9 mouse cellular contexts compared by ENCODE assay signal in genomic region chr11:11114234-11115030, GRCm38 (mm10). TPM values are rescaled to one million over a fixed set of nuclear protein-coding genes. Genes with fewer than 3 reads are reported as not detected.
DNase-seq lines count a peak whose midpoint lies in the region; ATAC-seq lines count a peak whose summit lies in the region.
"Had no signal": no experiment of that assay in that cellular context is flagged by ENCODE, and none has a peak within 500 bp of the region (broad histone marks: within the 10 kb centered on the region; RNA-seq: fewer than 3 reads in every experiment).

No protein-coding gene starts in this region.

- no peaks in the 10 kb centered on the region for H3K36me3 ChIP-seq in kidney, embryonic 14.5 days (ENCODE audit: control insufficient read depth, insufficient read depth, low read length)
- H3K36me3 ChIP-seq in midbrain, embryonic 11.5 days (ENCODE audit: control insufficient read depth, insufficient read depth, low read length) = no peaks in the 10 kb centered on the region

- no peak for DNase-seq in kidney, adult 8-10 months
- peak; percentile 54 for DNase-seq in ZHBTc4 (ENCODE audit: low read depth, low spot score)
- peak; percentile 90 for DNase-seq in midbrain, embryonic 11.5 days (ENCODE audit: low spot score, missing footprints)
- DNase-seq in natural killer cell, adult 2 months (ENCODE audit: low spot score in 2 of 2) = no peak
- no peak for DNase-seq in urinary bladder, postnatal 36 days (ENCODE audit: low spot score in 2 of 2)

- H3K27me3 ChIP-seq in kidney, embryonic 14.5 days (ENCODE audit: control insufficient read depth, insufficient read depth, low read length) = peaks cover 58% of the 10 kb centered on the region
- H3K27me3 ChIP-seq in midbrain, embryonic 11.5 days (ENCODE audit: control insufficient read depth, insufficient read depth, low read length) = peaks cover 51% of the 10 kb centered on the region

- WGBS in kidney, embryonic 14.5 days = 2% methylated on average over 34 of the region's 34 CpGs
- 1% methylated on average over 34 of the region's 34 CpGs for WGBS in midbrain, embryonic 11.5 days

- peak overlapping the region; percentile 47 for H3K4me3 ChIP-seq in kidney, embryonic 14.5 days (ENCODE audit: low read length)
- peak overlapping the region; percentile 51 for H3K4me3 ChIP-seq in midbrain, embryonic 11.5 days (ENCODE audit: low read depth, low read length)

- H3K9me3 ChIP-seq in kidney, embryonic 14.5 days (ENCODE audit: control insufficient read depth, low read length) = peaks cover 2% of the 10 kb centered on the region; the same call in 1 of the 2 replicates
- H3K9me3 ChIP-seq in midbrain, embryonic 11.5 days (ENCODE audit: control insufficient read depth, low read length) = no peaks in the 10 kb centered on the region

- H3K4me2 ChIP-seq in kidney, embryonic 14.5 days (replicated peaks; ENCODE audit: low read depth, low read length) = peak overlapping the region; percentile 87
- peak overlapping the region; percentile 93 for H3K4me2 ChIP-seq in midbrain, embryonic 11.5 days

- peak; percentile 37 for ATAC-seq in kidney, embryonic 14.5 days (ENCODE audit: low FRiP score, low TSS enrichment)
- ATAC-seq in granulocyte monocyte progenitor cell, adult 5-6 weeks (replicated peaks; ENCODE audit: poor library complexity, severe bottlenecking) = peak; percentile 33
- peak; percentile 48 for ATAC-seq in midbrain, embryonic 11.5 days (ENCODE audit: low FRiP score)
- no peak for ATAC-seq in megakaryocyte, adult 5-6 weeks (ENCODE audit: poor library complexity, severe bottlenecking)

- peaks cover 7% of the 10 kb centered on the region; the same call in 1 of the 2 replicates for H3K4me1 ChIP-seq in kidney, embryonic 14.5 days (ENCODE audit: control insufficient read depth, insufficient read depth, low read length)
- peaks cover 11% of the 10 kb centered on the region for H3K4me1 ChIP-seq in midbrain, embryonic 11.5 days (ENCODE audit: control insufficient read depth, insufficient read depth, low read length)

- H3K9ac ChIP-seq in kidney, embryonic 14.5 days (ENCODE audit: low read depth, low read length) = no peak overlapping the region
- no peak overlapping the region for H3K9ac ChIP-seq in midbrain, embryonic 11.5 days (ENCODE audit: low read length)

- H3K27ac ChIP-seq in kidney, embryonic 14.5 days (ENCODE audit: low read depth, low read length) = no peak overlapping the region
- no peak overlapping the region for H3K27ac ChIP-seq in midbrain, embryonic 11.5 days (ENCODE audit: low read depth, low read length)

RNA-seq across cellular contexts. Expression of gene Vwc2, which starts 0.4 kb away (rescaled TPM):
- 0.62 and 1.3 TPM in 2 replicates for polyA plus RNA-seq in kidney, embryonic 14.5 days (2014; fragmentation: Nextera tagmentation; extraction: Ambion mirVana)
- not detected in 2 replicates for total RNA-seq in granulocyte monocyte progenitor cell, adult 5-6 weeks (2014; fragmentation: Nextera tagmentation)
- 0.04 TPM in 1 of 2 replicates, not detected in the other for total RNA-seq in granulocyte monocyte progenitor cell, adult 5-6 weeks (2017)
- 0.92 and 1.3 TPM in 2 replicates for polyA plus RNA-seq in midbrain, embryonic 11.5 days (2014; fragmentation: Nextera tagmentation; extraction: Ambion mirVana)
- total RNA-seq in megakaryocyte, adult 5-6 weeks (2015) = not detected in 2 replicates
- not detected in 2 replicates for total RNA-seq in megakaryocyte, adult 5-6 weeks (2017)
- total RNA-seq: hematopoietic stem cell, adult 5-6 weeks had no signal

Comparison
In these comparisons a context has a peak if more than half of its experiments do, and no peak if none do; other contexts are left out.
1. DNase-seq: peak in ZHBTc4 (single experiment) and midbrain, embryonic 11.5 days (single experiment); none in kidney, adult 8-10 months (0 of 2), natural killer cell, adult 2 months (0 of 2) and urinary bladder, postnatal 36 days (0 of 2).